Mouse (Mus musculus) CH12.LX (cell line): Measurements from ENCODE around the gene Fam69a. TPM values are rescaled to one million over a fixed set of nuclear protein-coding genes. Genes with fewer than 3 reads are reported as not detected.

ENCODE experiments used
- DNase-seq: peaks from one replicate; pipeline ENCODE4 v3.0.0-alpha.2; 2013; ENCODE audit errors: extremely low read depth
- H3K27ac ChIP-seq: 2 replicates; pipeline ENCODE4 v1.5.1; 2012; ENCODE audit warnings: low read depth, mild to moderate bottlenecking, control low read depth, moderate library complexity; ENCODE audit not compliant: insufficient read depth
- H3K27me3 ChIP-seq: replicated peaks from 2 replicates; pipeline ENCODE3; 2012; ENCODE audit warnings: inconsistent platforms
- H3K36me3 ChIP-seq, 2 experiments: replicated peaks in 1 of 2; 2 replicates each; pipeline versions ENCODE3 to v1.6.1; 2012; ENCODE audit warnings: inconsistent platforms in 1 of 2, low read length in 1 of 2, mild to moderate bottlenecking in 1 of 2, mixed read lengths in 1 of 2, moderate library complexity in 1 of 2; ENCODE audit not compliant: control insufficient read depth in 1 of 2, insufficient read depth in 1 of 2
- H3K4me1 ChIP-seq, 2 experiments: 2 replicates each; pipeline ENCODE4 v1.6.1; 2012; ENCODE audit warnings: inconsistent platforms in 1 of 2, moderate library complexity in 1 of 2; ENCODE audit not compliant: insufficient read depth in 2 of 2, control insufficient read depth in 1 of 2
- H3K4me2 ChIP-seq: 2 replicates; pipeline ENCODE4 v1.6.1; 2012; ENCODE audit warnings: low read depth, mild to moderate bottlenecking, control low read depth; ENCODE audit not compliant: poor library complexity, insufficient read depth, severe bottlenecking
- H3K4me3 ChIP-seq, 3 experiments: fragments of 150-350 bp in 1 of 3; sonication (generic) in 1 of 3; replicated peaks in 1 of 3; 2 replicates each; pipeline versions ENCODE3 to v1.5.1; 2011 to 2012; ENCODE audit warnings: low read depth in 2 of 3, low read length in 2 of 3, mild to moderate bottlenecking in 2 of 3, moderate library complexity in 2 of 3, control low read depth in 1 of 3, improper control_type of control experiment in 1 of 3, inconsistent platforms in 1 of 3, mixed read lengths in 1 of 3; ENCODE audit not compliant: poor library complexity in 1 of 3
- H3K79me2 ChIP-seq: replicated peaks from 2 replicates; pipeline ENCODE4 v1.6.1; 2012; ENCODE audit warnings: mild to moderate bottlenecking, moderate library complexity; ENCODE audit not compliant: control insufficient read depth, poor library complexity, insufficient read depth, severe bottlenecking; ENCODE audit errors: extremely low read depth
- H3K9ac ChIP-seq: 2 replicates; pipeline ENCODE4 v1.6.1; 2012; ENCODE audit warnings: low read depth, mild to moderate bottlenecking, control low read depth, moderate library complexity; ENCODE audit not compliant: insufficient read depth
- H3K9me3 ChIP-seq: replicated peaks from 2 replicates; pipeline ENCODE3; 2012; ENCODE audit warnings: low read length, inconsistent platforms, mixed read lengths
- CHD1 ChIP-seq: IDR thresholded peaks from 2 replicates; pipeline ENCODE4 v1.6.1; 2012; ENCODE audit warnings: low read depth, low read length, improper control_type of control experiment, inconsistent platforms
- CHD2 ChIP-seq: IDR thresholded peaks from 2 replicates; pipeline ENCODE4 v1.6.1; 2011; ENCODE audit warnings: low read length, improper control_type of control experiment
- CTCF ChIP-seq, 2 experiments: IDR thresholded peaks in 1 of 2; conservative IDR thresholded peaks in 1 of 2; 2 replicates each; pipeline ENCODE4 v1.5.1; 2011 to 2012; ENCODE audit warnings: low read depth in 2 of 2, low read length in 2 of 2, improper control_type of control experiment in 1 of 2, inconsistent platforms in 1 of 2, mild to moderate bottlenecking in 1 of 2, moderate library complexity in 1 of 2
- E2F4 ChIP-seq: IDR thresholded peaks from 2 replicates; pipeline ENCODE4 v1.6.1; 2011; ENCODE audit warnings: low read depth, low read length, improper control_type of control experiment; ENCODE audit not compliant: insufficient replicate concordance
- ELF1 ChIP-seq: IDR thresholded peaks from 2 replicates; pipeline ENCODE4 v1.6.1; 2014; ENCODE audit warnings: low read depth, mild to moderate bottlenecking, inconsistent platforms, low read length, improper control_type of control experiment
- ETS1 ChIP-seq: conservative IDR thresholded peaks from 2 replicates; pipeline ENCODE4 v1.6.1; 2012; ENCODE audit warnings: low read depth, mild to moderate bottlenecking, inconsistent platforms, low read length, improper control_type of control experiment, moderate library complexity
- GABPA ChIP-seq: IDR thresholded peaks from 2 replicates; pipeline ENCODE4 v1.6.1; 2012; ENCODE audit warnings: low read depth, low read length, improper control_type of control experiment, inconsistent platforms; ENCODE audit not compliant: insufficient replicate concordance
- HCFC1 ChIP-seq: IDR thresholded peaks from 2 replicates; pipeline ENCODE4 v1.6.1; 2012; ENCODE audit warnings: low read depth, mild to moderate bottlenecking, inconsistent platforms, low read length, improper control_type of control experiment
- JUN ChIP-seq: IDR thresholded peaks from 2 replicates; pipeline ENCODE4 v1.6.1; 2011; ENCODE audit warnings: low read depth, mild to moderate bottlenecking, low read length, improper control_type of control experiment, moderate library complexity; ENCODE audit not compliant: insufficient read depth
- JUND ChIP-seq: conservative IDR thresholded peaks from 2 replicates; pipeline ENCODE4 v1.6.1; 2011; ENCODE audit warnings: low read depth, low read length, improper control_type of control experiment
- MAX ChIP-seq: IDR thresholded peaks from 2 replicates; pipeline ENCODE4 v1.6.1; 2011; ENCODE audit warnings: low read length, improper control_type of control experiment
- MAZ ChIP-seq: IDR thresholded peaks from 2 replicates; pipeline ENCODE4 v1.6.1; 2012; ENCODE audit warnings: low read depth, mild to moderate bottlenecking, inconsistent platforms, low read length, improper control_type of control experiment, moderate library complexity
- MEF2A ChIP-seq: IDR thresholded peaks from 2 replicates; pipeline ENCODE4 v1.6.1; 2014; ENCODE audit warnings: low read depth, mild to moderate bottlenecking, inconsistent platforms, low read length, improper control_type of control experiment, borderline replicate concordance
- MXI1 ChIP-seq: IDR thresholded peaks from 2 replicates; pipeline ENCODE4 v1.6.1; 2011; ENCODE audit warnings: mild to moderate bottlenecking, low read depth, low read length, improper control_type of control experiment
- MYC ChIP-seq: IDR thresholded peaks from 2 replicates; pipeline ENCODE4 v1.6.1; 2011; ENCODE audit warnings: low read depth, mild to moderate bottlenecking, improper control_type of control experiment, low read length
- NELFE ChIP-seq: IDR thresholded peaks from 2 replicates; pipeline ENCODE4 v1.6.1; 2011; ENCODE audit warnings: low read depth, low read length, improper control_type of control experiment
- NRF1 ChIP-seq: IDR thresholded peaks from 2 replicates; pipeline ENCODE4 v1.6.1; 2014; ENCODE audit warnings: low read depth, mild to moderate bottlenecking, inconsistent platforms, low read length, improper control_type of control experiment, moderate library complexity
- PAX5 ChIP-seq: IDR thresholded peaks from 2 replicates; pipeline ENCODE4 v1.6.1; 2012; ENCODE audit warnings: low read length, inconsistent platforms, mixed read lengths
- POLR2A ChIP-seq: IDR thresholded peaks from 2 replicates; pipeline ENCODE4 v1.6.1; 2011; ENCODE audit warnings: low read depth, mild to moderate bottlenecking, improper control_type of control experiment, low read length
- RAD21 ChIP-seq: IDR thresholded peaks from 2 replicates; pipeline ENCODE4 v1.6.1; 2011; ENCODE audit warnings: low read depth, mild to moderate bottlenecking, low read length, improper control_type of control experiment, moderate library complexity
- RCOR1 ChIP-seq: conservative IDR thresholded peaks from 2 replicates; pipeline ENCODE4 v1.6.1; 2012; ENCODE audit warnings: low read depth, mild to moderate bottlenecking, inconsistent platforms, low read length, improper control_type of control experiment
- SIN3A ChIP-seq: IDR thresholded peaks from 2 replicates; pipeline ENCODE4 v1.6.1; 2012; ENCODE audit warnings: low read length, improper control_type of control experiment, inconsistent platforms
- SMC3 ChIP-seq: IDR thresholded peaks from 2 replicates; pipeline ENCODE4 v1.6.1; 2011; ENCODE audit warnings: low read depth, low read length, improper control_type of control experiment
- TBP ChIP-seq: conservative IDR thresholded peaks from 2 replicates; pipeline ENCODE4 v1.6.1; 2011; ENCODE audit warnings: low read depth, low read length, improper control_type of control experiment
- TCF12 ChIP-seq: IDR thresholded peaks from 2 replicates; pipeline ENCODE4 v1.6.1; 2014; ENCODE audit warnings: low read depth, mild to moderate bottlenecking, inconsistent platforms, low read length, improper control_type of control experiment
- UBTF ChIP-seq: IDR thresholded peaks from 2 replicates; pipeline ENCODE4 v1.6.1; 2012; ENCODE audit warnings: low read depth, mild to moderate bottlenecking, inconsistent platforms, low read length, improper control_type of control experiment, moderate library complexity
- USF1 ChIP-seq: IDR thresholded peaks from 2 replicates; pipeline ENCODE4 v1.6.1; 2014; ENCODE audit warnings: low read depth, mild to moderate bottlenecking, inconsistent platforms, low read length, improper control_type of control experiment
- USF2 ChIP-seq: conservative IDR thresholded peaks from 2 replicates; pipeline ENCODE4 v1.6.1; 2011; ENCODE audit warnings: low read depth, low read length, improper control_type of control experiment
- ZC3H11A ChIP-seq: IDR thresholded peaks from 2 replicates; pipeline ENCODE4 v1.6.1; 2012; ENCODE audit warnings: low read depth, mild to moderate bottlenecking, inconsistent platforms, low read length, improper control_type of control experiment
- ZKSCAN1 ChIP-seq: IDR thresholded peaks from 2 replicates; pipeline ENCODE4 v1.6.1; 2012; ENCODE audit warnings: low read depth, inconsistent platforms, low read length, improper control_type of control experiment, borderline replicate concordance
- ZNF384 ChIP-seq: IDR thresholded peaks from 2 replicates; pipeline ENCODE4 v1.6.1; 2012; ENCODE audit warnings: low read depth, low read length, improper control_type of control experiment, inconsistent platforms
- dilution Hi-C: fragments of 300-500 bp; cut with MboI; formaldehyde crosslinking; loops from 2 replicates; pipeline ENCODE4 v1.14.3; 2020; ENCODE audit warnings: low sequenced_read_pairs; ENCODE audit not compliant: extremely low pct_unique_long_range_greater_than_20kb, extremely low pct_ligation_motif_present
- in situ Hi-C: fragments of 300-500 bp; cut with MboI; formaldehyde crosslinking; loops from 3 replicates; pipeline ENCODE4 v1.14.3; 2019; ENCODE audit warnings: low sequenced_read_pairs, low pct_ligation_motif_present, low pct_unique_long_range_greater_than_20kb, mixed read lengths
- polyA plus RNA-seq: library from polyadenylated mRNA; unstranded; fragments of >175 nt; gene quantifications from 2 replicates; pipeline ENCODE4 v1.2.1, GENCODE M21; 2012; ENCODE audit warnings: low read depth; ENCODE audit not compliant: insufficient read length
- total RNA-seq, 2 experiments: library from RNA; depleted of rRNA; stranded (reverse); fragments of 300-350 nt in 1 of 2; fragments of >200 nt in 1 of 2; gene quantifications; 2 replicates each; pipeline ENCODE4 v1.2.3; 2012 to 2014

The Fam69a gene
- total and polyA plus RNA-seq, 3 experiments = 4.2 to 14.2 (median 6.5) TPM

DNA sequence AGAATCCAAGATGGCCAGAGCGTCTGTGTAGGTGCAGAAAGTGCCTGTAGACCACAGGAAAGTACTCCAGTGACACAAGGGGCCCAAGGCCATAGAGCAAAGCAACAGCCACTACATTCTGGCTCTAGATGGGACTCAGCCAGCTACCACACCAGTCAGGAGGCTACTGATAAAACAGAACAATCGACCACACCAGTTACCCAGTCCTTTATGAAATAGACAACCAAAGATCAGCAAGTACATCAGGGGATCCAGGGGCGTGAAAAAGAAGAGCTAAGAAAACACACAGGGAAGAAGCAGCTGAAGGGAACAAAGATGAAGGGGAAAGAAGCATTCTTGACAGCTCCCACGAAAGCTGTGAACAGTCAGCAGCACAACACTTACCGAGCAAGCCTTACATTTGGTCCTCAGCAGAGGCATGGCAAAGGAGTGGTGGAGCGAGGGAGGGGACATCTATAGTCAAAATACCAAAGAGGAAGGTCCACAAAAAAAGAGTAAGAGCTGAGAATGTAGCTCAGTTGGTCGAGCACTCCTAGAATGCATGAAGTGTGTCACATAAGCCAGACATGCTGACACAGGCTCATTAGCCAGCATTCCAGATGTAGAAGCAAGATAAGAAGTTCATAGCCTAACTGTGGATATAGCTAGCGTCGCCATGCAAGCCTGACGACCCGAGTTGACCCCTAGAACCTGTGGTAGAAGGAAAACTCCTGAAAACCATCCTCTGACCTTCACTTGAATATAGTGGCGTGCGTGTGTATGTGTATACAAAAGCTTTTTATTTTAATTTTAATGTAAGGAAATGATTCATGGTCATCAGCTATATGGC is 14.2 kb downstream of the Fam69a start:
- DNase-seq = no peak
- no peak for TF ChIP-seq ZNF384
- no peak for TF ChIP-seq TBP
- in situ Hi-C loops = no loop called here
- Histone ChIP-seq H3K9ac (no peak overlapping the region), H3K79me2 (peaks cover 4% of the 10 kb centered on the region; the same call in 1 of the 2 replicates), H3K4me3 (no peak overlapping the region), H3K4me2 (no peak overlapping the region), H3K36me3 (peaks cover 0 to 2% of the 10 kb centered on the region in 2 experiments), H3K27me3 (no peaks in the 10 kb centered on the region), H3K27ac (no peak overlapping the region), H3K9me3 (no peaks in the 10 kb centered on the region), H3K4me1 (peaks cover 9 to 32% of the 10 kb centered on the region in 2 experiments)
- dilution Hi-C loops = no loop called here

DNA sequence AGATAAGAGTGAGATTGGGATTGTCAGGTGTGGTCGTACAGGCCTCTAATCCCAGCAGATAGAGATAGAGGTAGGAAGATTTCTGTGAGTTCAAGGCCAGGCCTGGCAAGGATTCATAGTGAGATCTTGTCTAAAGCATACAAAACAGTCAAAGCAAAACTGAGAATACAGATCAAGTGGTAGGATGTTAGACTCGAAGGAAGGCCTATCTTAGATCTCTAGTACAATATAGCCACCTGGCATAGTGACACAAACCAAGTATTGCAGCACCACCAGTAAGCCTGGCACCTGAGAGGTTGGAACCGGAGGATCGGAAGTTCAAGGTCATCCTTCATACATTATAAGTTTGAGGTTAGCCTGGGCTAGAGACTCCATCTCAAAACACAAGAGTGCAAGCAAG is 15.8 kb downstream of the Fam69a start:
- H3K79me2 ChIP-seq = peaks cover 4% of the 10 kb centered on the region; the same call in 1 of the 2 replicates
- DNase-seq = no peak
- in situ Hi-C loops = no loop called here
- no peaks in the 10 kb centered on the region for H3K27me3 ChIP-seq
- H3K4me2 ChIP-seq = no peak overlapping the region
- no peaks in the 10 kb centered on the region for H3K9me3 ChIP-seq
- no peak overlapping the region; the same call in none of the 2 replicates for H3K27ac ChIP-seq
- H3K4me3 ChIP-seq = no peak overlapping the region
- H3K9ac ChIP-seq = 0 out of 2 replicates have a peak overlapping the region, but pooled peaks have one; percentile 25
- H3K4me1 ChIP-seq = peaks cover 13 to 45% of the 10 kb centered on the region in 2 experiments
- dilution Hi-C loops = no loop called here
- peaks cover 0 to 2% of the 10 kb centered on the region in 2 experiments for H3K36me3 ChIP-seq
- TF ChIP-seq USF1 = no peak
- TF ChIP-seq ZNF384 = no peak
- TF ChIP-seq CHD2 = 0 out of 2 replicates have a peak, but pooled peaks have one; percentile 33
- no peak for TF ChIP-seq GABPA
- no peak for TF ChIP-seq PAX5
- TF ChIP-seq UBTF = no peak
- TF ChIP-seq RCOR1 = peak; percentile 90; the same call in 1 of the 2 replicates
- no peak for TF ChIP-seq USF2
- no peak for TF ChIP-seq SIN3A
- TF ChIP-seq RAD21 = no peak
- TF ChIP-seq E2F4 = no peak
- peak; percentile 66 for TF ChIP-seq JUND
- no peak for TF ChIP-seq MAX
- TF ChIP-seq TCF12 = peak; percentile 35; the same call in 1 of the 2 replicates
- TF ChIP-seq POLR2A = no peak
- TF ChIP-seq TBP = no peak
- TF ChIP-seq MAZ = no peak
- no peak for TF ChIP-seq ELF1
- TF ChIP-seq NRF1 = no peak
- TF ChIP-seq MYC = 0 out of 2 replicates have a peak, but pooled peaks have one; percentile 24
- TF ChIP-seq CHD1 = no peak
- no peak for TF ChIP-seq NELFE
- TF ChIP-seq SMC3 = peak; percentile 11; the same call in 1 of the 2 replicates
- no peak for TF ChIP-seq ETS1
- peak; percentile 52 for TF ChIP-seq JUN
- no peak for TF ChIP-seq CTCF (conservative IDR thresholded peaks at IDR 0.05 in 1 of 2, IDR thresholded peaks at IDR 0.05 in 1 of 2; ENCODE audit: low read depth in 2 of 2, low read length in 2 of 2)
- TF ChIP-seq HCFC1 = no peak; the same call in 1 of the 2 replicates
- no peak for TF ChIP-seq ZKSCAN1
- no peak for TF ChIP-seq MXI1
- no peak for TF ChIP-seq ZC3H11A
- TF ChIP-seq MEF2A = peak; percentile 26; the same call in 1 of the 2 replicates
